Mouse (Mus musculus) lung, adult 18-20 months (tissue): ENCODE measurements around the gene Grb7.
A peak's percentile ranks its signal among the peaks of the same experiment; 100 is the strongest.

Experiments used
- DNase-seq, 2 experiments: peaks; one replicate each; pipeline ENCODE4 v3.0.0; 2022; ENCODE audit warnings: mixed read lengths in 2 of 2

The Grb7 gene

DNA sequence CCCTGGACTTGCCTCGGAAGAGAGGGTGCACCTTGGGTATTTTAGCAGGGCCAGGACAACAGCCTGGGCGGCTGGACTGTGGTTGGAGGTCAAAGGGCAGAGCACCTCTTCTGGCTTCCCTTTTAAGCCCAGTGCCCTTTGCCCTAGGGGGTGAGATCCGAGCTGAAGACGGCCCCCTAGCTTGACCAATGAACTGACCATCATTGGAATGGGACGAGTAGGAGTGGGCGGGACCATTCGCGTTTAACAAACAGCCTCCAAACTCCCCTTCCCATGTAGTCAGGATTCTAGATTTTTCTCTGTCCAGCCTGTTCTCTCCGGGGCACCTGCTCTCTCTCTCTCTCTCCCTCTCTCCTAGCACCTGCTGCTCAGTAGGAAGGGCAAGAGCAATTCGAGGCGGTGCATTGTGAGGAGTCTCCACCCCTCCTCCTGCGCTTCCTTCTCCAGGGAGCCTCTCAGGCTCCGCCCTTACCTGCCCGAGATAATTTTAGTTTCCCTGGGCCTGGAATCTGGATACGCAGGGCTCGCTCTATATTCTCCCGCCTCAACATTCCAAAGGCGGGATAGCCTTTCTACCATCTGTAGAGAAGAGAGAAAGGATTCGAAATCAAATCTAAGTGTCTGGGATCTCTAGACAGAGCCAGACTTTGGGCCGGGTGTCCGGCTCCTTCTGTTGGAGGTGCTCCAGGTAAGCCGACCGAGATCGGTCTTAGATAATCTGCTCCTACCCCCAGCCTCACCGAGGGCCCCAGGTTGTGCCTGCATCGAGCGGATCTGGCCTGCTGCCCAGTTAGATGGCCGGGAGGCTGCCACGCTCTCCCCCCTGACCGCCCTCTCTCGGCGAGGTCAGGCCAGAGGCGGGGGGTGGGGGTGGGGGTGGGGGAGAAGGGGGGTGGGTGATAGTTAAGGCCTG is 624 bp downstream of the Grb7 start:
- peak; percentile 85 to 90 for DNase-seq

DNA sequence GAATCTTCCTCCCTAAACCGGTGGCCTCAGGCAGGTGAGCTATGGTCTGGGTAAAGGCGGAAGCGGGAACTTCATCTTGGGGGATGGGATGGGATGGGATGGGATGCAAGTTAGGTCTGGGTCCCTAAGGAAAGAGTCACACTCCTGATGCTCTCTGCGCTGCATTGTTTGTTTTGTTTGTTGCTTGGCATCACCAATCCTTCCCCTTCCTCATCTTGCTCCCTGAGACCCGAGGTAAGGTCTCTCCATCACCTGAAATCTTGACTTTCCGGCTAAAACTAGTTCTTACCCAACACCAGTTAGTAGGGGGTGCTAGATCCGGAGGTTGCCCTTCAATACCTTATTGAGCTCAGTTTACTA is 1.3 kb downstream of the Grb7 start:
- no peak for DNase-seq

- peak; percentile 56 to 73 for DNase-seq
Observed at GRCm38 (mm10) chr11:98448191-98448790, 2.1 kb downstream of the Grb7 start.

- DNase-seq, result no peak
Observed at GRCm38 (mm10) chr11:98449419-98449818, 3.2 kb downstream of the Grb7 start.

DNA sequence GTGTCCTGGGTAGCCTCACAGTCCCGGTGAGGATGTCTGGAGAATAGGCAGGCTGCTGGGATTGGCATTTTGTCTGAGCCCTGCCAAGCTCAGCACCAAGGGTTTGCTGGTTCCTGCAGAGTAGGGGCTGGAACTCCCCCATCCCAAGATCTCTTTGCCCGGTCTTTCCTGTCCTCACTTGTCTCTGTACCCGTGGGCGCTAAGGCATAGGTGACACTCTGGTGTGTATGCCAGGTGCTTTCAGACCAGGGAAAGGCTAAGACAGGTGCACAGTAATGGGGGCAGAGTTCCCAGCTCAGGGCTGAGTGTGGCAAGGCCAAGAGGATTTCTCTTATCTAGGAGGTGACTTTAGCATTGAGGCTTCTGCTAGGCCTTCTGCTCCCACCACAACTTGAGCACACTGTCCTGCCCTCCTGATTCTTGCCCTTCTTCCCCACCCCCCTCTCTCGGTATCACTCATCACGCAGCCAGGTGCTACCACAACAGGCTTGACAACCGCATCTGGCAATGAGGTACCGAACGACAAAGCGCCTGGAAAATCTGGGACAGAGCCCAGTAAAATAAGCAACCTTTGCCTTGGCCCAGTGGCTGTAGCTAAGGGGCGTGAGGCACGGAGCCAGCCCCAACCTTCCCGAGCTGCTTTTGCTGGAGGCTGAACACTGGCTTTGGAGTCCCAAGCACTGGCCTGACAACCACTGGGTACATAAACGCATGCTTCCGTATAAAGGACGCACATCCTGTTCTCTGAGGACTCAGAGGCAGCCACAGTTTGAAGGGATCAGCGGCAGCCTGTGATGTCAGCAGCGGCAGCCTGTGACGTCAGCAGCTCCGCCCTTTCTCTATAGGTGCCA is 4.0 kb downstream of the Grb7 start:
- DNase-seq, result peak; percentile 45 to 71

GRCm38 (mm10) chr11:98455484-98455883 is 9.3 kb downstream of the Grb7 start:
- no peak for DNase-seq

DNA sequence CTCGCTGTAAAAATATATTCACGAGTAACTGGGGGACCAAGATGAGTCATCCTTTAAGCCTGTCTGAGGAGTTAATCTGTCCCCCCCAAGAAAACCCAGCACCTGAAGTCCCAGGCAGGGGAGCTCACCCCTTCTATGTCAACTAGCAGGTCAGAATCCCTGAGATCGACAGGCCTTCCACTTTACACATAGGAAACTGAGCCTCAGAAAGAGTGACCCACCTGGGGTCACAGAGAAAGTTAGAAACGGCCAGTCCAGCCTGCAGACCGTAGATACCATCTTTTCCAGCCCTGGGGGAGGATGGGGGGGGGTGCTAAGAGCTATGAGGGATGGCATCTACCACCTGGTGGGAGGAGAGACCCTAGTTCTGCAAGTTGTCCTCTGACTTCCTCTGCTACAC is 10.4 kb downstream of the Grb7 start:
- no peak for DNase-seq

DNA sequence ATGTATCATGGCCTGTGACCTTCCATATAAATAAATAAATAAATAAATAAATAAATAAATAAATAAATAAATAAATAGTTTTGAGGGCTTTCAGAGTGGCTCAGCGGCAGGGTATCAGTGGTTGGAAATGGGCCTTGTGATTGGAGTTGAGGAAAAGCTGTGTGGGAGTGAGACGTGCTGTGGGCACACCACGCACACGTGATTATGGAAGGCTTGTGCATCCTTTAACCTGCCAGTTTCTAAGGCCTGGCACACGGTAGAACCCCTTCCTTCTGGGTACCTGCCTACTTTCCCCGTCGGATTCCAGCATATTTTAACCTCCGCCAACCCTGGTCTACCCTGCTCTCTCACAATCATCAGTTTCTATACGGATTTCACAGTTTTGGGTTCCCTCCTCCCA is 10.8 kb downstream of the Grb7 start:
- no peak for DNase-seq

GRCm38 (mm10) chr11:98457367-98458120 is 11.3 kb downstream of the Grb7 start:
- DNase-seq, result peak; percentile 87 to 89

- no peak for DNase-seq
Observed at GRCm38 (mm10) chr11:98458121-98458990, 12.2 kb downstream of the Grb7 start.

- DNase-seq, result no peak
Observed at GRCm38 (mm10) chr11:98459071-98459741, 13.0 kb downstream of the Grb7 start.

DNA sequence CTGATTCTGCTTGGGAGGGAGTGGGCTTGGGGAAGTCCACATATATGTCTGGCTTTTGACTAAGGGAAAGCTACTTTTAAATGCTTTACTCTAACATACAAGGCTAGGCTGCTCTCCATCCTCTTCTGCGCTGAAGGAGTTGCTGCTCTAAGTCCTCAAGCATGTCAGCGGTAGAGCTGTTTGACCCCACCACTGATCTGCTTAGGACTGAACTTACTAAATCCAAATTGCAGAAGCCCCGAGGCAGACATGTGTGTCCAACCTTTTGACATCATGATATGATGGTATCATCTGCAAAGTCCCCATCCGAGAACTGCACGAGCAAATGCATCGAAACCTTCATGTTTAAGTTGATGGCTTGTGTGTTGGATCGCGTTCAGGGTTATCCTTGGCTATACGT is 13.7 kb downstream of the Grb7 start:
- no peak for DNase-seq

GRCm38 (mm10) chr11:98461109-98461720 is 15.0 kb downstream of the Grb7 start:
- no peak for DNase-seq

DNA sequence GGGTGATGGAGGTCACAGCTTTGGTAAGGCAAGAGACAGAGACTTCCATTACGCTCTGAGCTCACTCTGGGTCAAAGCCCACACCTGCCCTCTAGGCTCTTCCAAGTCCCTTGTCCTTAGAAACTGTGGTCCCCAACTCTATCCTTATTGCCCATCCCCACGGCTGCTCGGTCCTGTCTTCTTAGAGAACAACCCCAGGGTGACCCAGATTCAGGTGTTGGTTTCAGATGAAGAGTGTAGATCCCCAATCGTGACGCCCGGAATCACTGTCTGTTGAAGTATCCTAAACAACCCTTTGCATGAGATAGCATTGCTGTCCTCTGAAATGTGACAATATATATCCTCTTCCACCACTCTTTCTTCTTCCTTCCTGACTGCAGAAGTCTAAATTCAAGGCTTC is 16.1 kb downstream of the Grb7 start:
- no peak for DNase-seq

GRCm38 (mm10) chr11:98463911-98464310 is 17.7 kb downstream of the Grb7 start:
- DNase-seq, result no peak

GRCm38 (mm10) chr11:98464516-98464915 is 18.3 kb downstream of the Grb7 start:
- DNase-seq, result no peak

DNA sequence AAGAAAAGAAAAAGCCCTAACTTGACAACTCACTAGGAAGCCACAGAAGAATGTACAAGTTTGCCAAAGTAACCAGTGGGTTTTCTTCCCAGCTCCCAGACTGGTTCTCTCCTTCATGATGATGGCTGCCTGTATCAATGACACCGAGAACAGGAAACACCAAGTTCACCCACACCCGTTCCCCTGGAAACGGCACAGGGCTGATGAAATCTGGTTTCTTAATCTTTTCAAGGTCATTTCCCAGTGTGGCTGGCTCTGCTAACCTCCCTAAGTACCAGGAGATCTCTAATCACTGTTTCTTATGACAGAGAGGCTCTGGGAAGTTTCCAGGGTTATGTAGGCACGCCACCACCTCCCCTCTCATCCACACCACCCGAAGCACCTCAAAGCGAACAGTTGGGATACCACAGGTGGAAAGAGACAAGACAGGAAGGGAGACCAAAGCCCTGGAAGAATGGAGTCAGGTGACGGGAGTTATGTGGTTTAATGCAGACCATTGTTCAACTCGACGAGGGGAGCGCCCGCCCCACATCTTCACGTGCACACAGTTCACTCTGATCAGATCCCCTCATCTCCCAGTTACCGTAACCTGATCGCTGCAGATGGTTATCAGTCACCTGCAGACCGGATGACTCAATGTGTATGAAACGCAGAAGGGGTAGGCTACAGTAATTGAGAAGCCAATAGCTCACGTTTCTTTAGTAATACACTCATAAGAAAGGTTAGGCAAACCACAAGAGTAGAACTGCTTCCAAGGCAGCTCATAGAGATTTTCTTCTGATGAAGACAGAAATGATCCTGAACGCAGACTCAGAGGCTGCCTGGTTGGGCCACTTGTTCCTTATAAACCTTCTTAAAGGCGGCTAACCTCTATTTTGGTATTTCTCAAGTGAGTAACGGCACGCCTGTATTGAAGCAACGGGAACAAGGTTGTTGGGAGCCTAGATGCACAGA is 23.8 kb downstream of the Grb7 start:
- peak in 1 of 2 experiments; percentile 26 for DNase-seq

- no peak for DNase-seq
Observed at GRCm38 (mm10) chr11:98470795-98471194, 24.6 kb downstream of the Grb7 start.

GRCm38 (mm10) chr11:98472696-98473095 is 26.5 kb downstream of the Grb7 start:
- DNase-seq, result no peak
